Mouse (Mus musculus): Measurements from ENCODE around the gene Tma7. TPM values are rescaled to one million over a fixed set of nuclear protein-coding genes. Genes with fewer than 3 reads are reported as not detected.

Gene Tma7
- polyA plus RNA-seq, 1 experiment: 144 TPM

- DNase-seq: peak; percentile 27 to 31
- TF ChIP-seq POLR2A (IDR thresholded peaks at IDR 0.05; ENCODE audit: borderline replicate concordance, insufficient read depth, low read length) (no peak), CTCF (IDR thresholded peaks at IDR 0.05; ENCODE audit: borderline replicate concordance, insufficient read depth, low read depth, low read length) (no peak)
- Histone ChIP-seq H3K27me3 (ENCODE audit: control insufficient read depth, insufficient read depth, low read length) (no peaks in the 10 kb centered on the region), H3K4me1 (ENCODE audit: control insufficient read depth, insufficient read depth, low read length) (no peaks in the 10 kb centered on the region), H3K27ac (ENCODE audit: insufficient read depth, low read length) (peak overlapping the region; percentile 87; the same call in 1 of the 2 replicates), H3K4me3 (replicated peaks; ENCODE audit: insufficient read depth, low read depth, low read length) (peak overlapping the region; percentile 50)
- 56% methylated on average over 9 of the region's 9 CpGs for WGBS
Measured at GRCm38 (mm10) chr9:109096251-109096661, 13.9 kb upstream of the Tma7 start.

GRCm38 (mm10) chr9:109095137-109095982, 13.0 kb upstream of the Tma7 start, which contains the start of gene Plxnb1:
Plxnb1 (plus strand) TSS chr9:109095389.
- peak within 1 kb of the TSS; percentile 87; the same call in 1 of the 2 replicates for H3K27ac ChIP-seq (ENCODE audit: insufficient read depth, low read length)
- peak; percentile 60 to 61 for DNase-seq
- no peaks in the 10 kb centered on the region for H3K27me3 ChIP-seq (ENCODE audit: control insufficient read depth, insufficient read depth, low read length)
- no peaks in the 10 kb centered on the region for H3K4me1 ChIP-seq (ENCODE audit: control insufficient read depth, insufficient read depth, low read length)
- no peak for TF ChIP-seq POLR2A (IDR thresholded peaks at IDR 0.05; ENCODE audit: borderline replicate concordance, insufficient read depth, low read length)
- no peak for TF ChIP-seq CTCF (IDR thresholded peaks at IDR 0.05; ENCODE audit: borderline replicate concordance, insufficient read depth, low read depth, low read length)
- peak within 1 kb of the TSS; percentile 56 for H3K4me3 ChIP-seq (replicated peaks; ENCODE audit: insufficient read depth, low read depth, low read length)
- WGBS: under 1% methylated on average over 86 of the region's 102 CpGs

- peak overlapping the region; percentile 56 for H3K4me3 ChIP-seq (replicated peaks; ENCODE audit: insufficient read depth, low read depth, low read length)
- no peaks in the 10 kb centered on the region for H3K27me3 ChIP-seq (ENCODE audit: control insufficient read depth, insufficient read depth, low read length)
- TF ChIP-seq CTCF (IDR thresholded peaks at IDR 0.05; ENCODE audit: borderline replicate concordance, insufficient read depth, low read depth, low read length) (no peak), POLR2A (IDR thresholded peaks at IDR 0.05; ENCODE audit: borderline replicate concordance, insufficient read depth, low read length) (no peak)
- H3K4me1 ChIP-seq (ENCODE audit: control insufficient read depth, insufficient read depth, low read length): no peaks in the 10 kb centered on the region
- H3K27ac ChIP-seq (ENCODE audit: insufficient read depth, low read length): no peak overlapping the region
- 7% methylated on average over 21 of the region's 21 CpGs for WGBS
- no peak for DNase-seq
Measured at GRCm38 (mm10) chr9:109094553-109095136, 12.3 kb upstream of the Tma7 start.

- no peak overlapping the region for H3K27ac ChIP-seq (ENCODE audit: insufficient read depth, low read length)
- no peaks in the 10 kb centered on the region for H3K27me3 ChIP-seq (ENCODE audit: control insufficient read depth, insufficient read depth, low read length)
- no peak overlapping the region for H3K4me3 ChIP-seq (replicated peaks; ENCODE audit: insufficient read depth, low read depth, low read length)
- H3K4me1 ChIP-seq (ENCODE audit: control insufficient read depth, insufficient read depth, low read length): no peaks in the 10 kb centered on the region
- 34% methylated on average over 11 of the region's 11 CpGs for WGBS
- no peak for DNase-seq
- no peak for TF ChIP-seq POLR2A (IDR thresholded peaks at IDR 0.05; ENCODE audit: borderline replicate concordance, insufficient read depth, low read length)
- TF ChIP-seq CTCF (IDR thresholded peaks at IDR 0.05; ENCODE audit: borderline replicate concordance, insufficient read depth, low read depth, low read length): no peak
Measured at GRCm38 (mm10) chr9:109093786-109094552, 11.6 kb upstream of the Tma7 start.

GRCm38 (mm10) chr9:109092799-109093198, 10.4 kb upstream of the Tma7 start:
- Histone ChIP-seq H3K4me1 (ENCODE audit: control insufficient read depth, insufficient read depth, low read length) (no peaks in the 10 kb centered on the region), H3K27me3 (ENCODE audit: control insufficient read depth, insufficient read depth, low read length) (no peaks in the 10 kb centered on the region), H3K4me3 (replicated peaks; ENCODE audit: insufficient read depth, low read depth, low read length) (no peak overlapping the region), H3K27ac (ENCODE audit: insufficient read depth, low read length) (no peak overlapping the region)
- 55% methylated on average over 6 of the region's 6 CpGs for WGBS
- no peak for TF ChIP-seq POLR2A (IDR thresholded peaks at IDR 0.05; ENCODE audit: borderline replicate concordance, insufficient read depth, low read length)
- no peak for TF ChIP-seq CTCF (IDR thresholded peaks at IDR 0.05; ENCODE audit: borderline replicate concordance, insufficient read depth, low read depth, low read length)
- no peak for DNase-seq

GRCm38 (mm10) chr9:109091802-109092201, 9.4 kb upstream of the Tma7 start:
- Histone ChIP-seq H3K27me3 (ENCODE audit: control insufficient read depth, insufficient read depth, low read length) (no peaks in the 10 kb centered on the region), H3K4me3 (replicated peaks; ENCODE audit: insufficient read depth, low read depth, low read length) (no peak overlapping the region), H3K4me1 (ENCODE audit: control insufficient read depth, insufficient read depth, low read length) (no peaks in the 10 kb centered on the region), H3K27ac (ENCODE audit: insufficient read depth, low read length) (no peak overlapping the region)
- DNase-seq: no peak
- TF ChIP-seq POLR2A (IDR thresholded peaks at IDR 0.05; ENCODE audit: borderline replicate concordance, insufficient read depth, low read length): no peak
- 84% methylated on average over 8 of the region's 8 CpGs for WGBS

- Histone ChIP-seq H3K4me1 (ENCODE audit: control insufficient read depth, insufficient read depth, low read length) (no peaks in the 10 kb centered on the region), H3K27ac (ENCODE audit: insufficient read depth, low read length) (no peak overlapping the region), H3K27me3 (ENCODE audit: control insufficient read depth, insufficient read depth, low read length) (no peaks in the 10 kb centered on the region), H3K4me3 (replicated peaks; ENCODE audit: insufficient read depth, low read depth, low read length) (no peak overlapping the region)
- TF ChIP-seq CTCF (IDR thresholded peaks at IDR 0.05; ENCODE audit: borderline replicate concordance, insufficient read depth, low read depth, low read length) (no peak), POLR2A (IDR thresholded peaks at IDR 0.05; ENCODE audit: borderline replicate concordance, insufficient read depth, low read length) (no peak)
- no peak for DNase-seq
- 47% methylated on average over 15 of the region's 15 CpGs for WGBS
Measured at GRCm38 (mm10) chr9:109090446-109090845, 8.1 kb upstream of the Tma7 start.
